10 mouse cellular contexts compared by ENCODE assay signal in genomic region chr11:3982275-3983209, GRCm38 (mm10). TPM values are rescaled to one million over a fixed set of nuclear protein-coding genes. Genes with fewer than 3 reads are reported as not detected.
DNase-seq lines count a peak whose midpoint lies in the region; ATAC-seq and TF ChIP-seq lines count a peak whose summit lies in the region.
"Had no signal": no experiment of that assay in that cellular context is flagged by ENCODE, and none has a peak within 500 bp of the region (broad histone marks: within the 10 kb centered on the region; RNA-seq: fewer than 3 reads in every experiment).

No protein-coding gene starts in this region.

- 75% methylated on average over 7 of the region's 7 CpGs for WGBS in forebrain, embryonic 14.5 days
- 75% methylated on average over 7 of the region's 7 CpGs for WGBS in forebrain, embryonic 12.5 days
- 54% methylated on average over 7 of the region's 7 CpGs for WGBS in intestine, embryonic 15.5 days
- 53% methylated on average over 7 of the region's 7 CpGs for WGBS in liver, postnatal 0 days (ENCODE audit: insufficient replicate concordance)

- no peak for DNase-seq in forebrain, embryonic 14.5 days (ENCODE audit: low spot score)
- DNase-seq in Muller cell, postnatal 12 days (ENCODE audit: inconsistent ontology term): peak; percentile 53
- no peak for DNase-seq in liver, postnatal 0 days
- no peak for DNase-seq in layer of hippocampus, postnatal 36 days
- no peak for DNase-seq in gastrocnemius, postnatal 10 days
- DNase-seq in heart, postnatal 10 days: no peak

- no peak overlapping the region for H3K9ac ChIP-seq in forebrain, embryonic 14.5 days (ENCODE audit: low read length)
- no peak overlapping the region for H3K9ac ChIP-seq in forebrain, embryonic 12.5 days
- H3K9ac ChIP-seq in intestine, embryonic 15.5 days: 0 out of 2 replicates have a peak overlapping the region, but pooled peaks have one; percentile 20
- no peak overlapping the region; the same call in 1 of the 2 replicates for H3K9ac ChIP-seq in liver, postnatal 0 days (replicated peaks)
- H3K9ac ChIP-seq: liver, embryonic 14.5 days had no signal

- 0 out of 2 replicates have a peak, but pooled peaks cover 3% of the 10 kb centered on the region for H3K27me3 ChIP-seq in forebrain, embryonic 14.5 days (replicated peaks; ENCODE audit: control insufficient read depth, insufficient read depth, low read length)
- H3K27me3 ChIP-seq in forebrain, embryonic 12.5 days: peaks cover 30% of the 10 kb centered on the region
- H3K27me3 ChIP-seq in intestine, embryonic 15.5 days (replicated peaks): peaks cover 13% of the 10 kb centered on the region
- H3K27me3 ChIP-seq in liver, postnatal 0 days (ENCODE audit: insufficient read depth, low read length): peaks cover 10% of the 10 kb centered on the region

- no peak for TF ChIP-seq EP300 in liver, postnatal 0 days (IDR thresholded peaks at IDR 0.05; ENCODE audit: low read depth)

- no peak for ATAC-seq in forebrain, embryonic 14.5 days
- no peak for ATAC-seq in forebrain, embryonic 12.5 days (ENCODE audit: low FRiP score)
- peak; percentile 79 for ATAC-seq in intestine, embryonic 15.5 days
- ATAC-seq in liver, postnatal 0 days: no peak

- no peak overlapping the region for H3K4me3 ChIP-seq in forebrain, embryonic 14.5 days (ENCODE audit: low read depth, low read length)
- H3K4me3 ChIP-seq in forebrain, embryonic 12.5 days (replicated peaks): no peak overlapping the region
- H3K4me3 ChIP-seq in intestine, embryonic 15.5 days (replicated peaks): peak overlapping the region; percentile 49
- H3K4me3 ChIP-seq in liver, postnatal 0 days (ENCODE audit: low read depth, low read length): no peak overlapping the region

- H3K36me3 ChIP-seq in forebrain, embryonic 14.5 days (ENCODE audit: control insufficient read depth, insufficient read depth, low read length): peaks cover 40% of the 10 kb centered on the region
- peaks cover 41% of the 10 kb centered on the region for H3K36me3 ChIP-seq in forebrain, embryonic 12.5 days (replicated peaks)
- H3K36me3 ChIP-seq in intestine, embryonic 15.5 days: peaks cover 20% of the 10 kb centered on the region
- peaks cover 24% of the 10 kb centered on the region for H3K36me3 ChIP-seq in liver, postnatal 0 days (replicated peaks; ENCODE audit: insufficient read depth, low read length)

- H3K27ac ChIP-seq in forebrain, embryonic 14.5 days (ENCODE audit: low read depth, low read length): no peak overlapping the region
- no peak overlapping the region for H3K27ac ChIP-seq in forebrain, embryonic 12.5 days
- peak overlapping the region; percentile 87 for H3K27ac ChIP-seq in intestine, embryonic 15.5 days
- peak overlapping the region; percentile 80; the same call in 1 of the 2 replicates for H3K27ac ChIP-seq in liver, postnatal 0 days (ENCODE audit: low read depth)
- H3K27ac ChIP-seq: liver, embryonic 14.5 days had no signal

- no peaks in the 10 kb centered on the region; the same call in none of the 2 replicates for H3K4me1 ChIP-seq in forebrain, embryonic 14.5 days (ENCODE audit: control insufficient read depth, insufficient read depth, low read length)
- H3K4me1 ChIP-seq in forebrain, embryonic 12.5 days: peaks cover 15% of the 10 kb centered on the region
- no peaks in the 10 kb centered on the region; the same call in 1 of the 2 replicates for H3K4me1 ChIP-seq in intestine, embryonic 15.5 days (replicated peaks)
- peaks cover 12% of the 10 kb centered on the region; the same call in 1 of the 2 replicates for H3K4me1 ChIP-seq in liver, postnatal 0 days (ENCODE audit: insufficient read depth)

- no peak for TF ChIP-seq CTCF in liver, postnatal 0 days (IDR thresholded peaks at IDR 0.05; ENCODE audit: low read depth)

- H3K9me3 ChIP-seq in forebrain, embryonic 14.5 days (replicated peaks; ENCODE audit: control insufficient read depth, low read length): no peaks in the 10 kb centered on the region
- H3K9me3 ChIP-seq in forebrain, embryonic 12.5 days: no peaks in the 10 kb centered on the region
- H3K9me3 ChIP-seq in intestine, embryonic 15.5 days: no peaks in the 10 kb centered on the region
- H3K9me3 ChIP-seq in liver, postnatal 0 days (ENCODE audit: low read length): no peaks in the 10 kb centered on the region

- H3K4me2 ChIP-seq in forebrain, embryonic 14.5 days (ENCODE audit: low read length): peak overlapping the region; percentile 60
- no peak overlapping the region for H3K4me2 ChIP-seq in forebrain, embryonic 12.5 days
- H3K4me2 ChIP-seq in intestine, embryonic 15.5 days (replicated peaks): peak overlapping the region; percentile 66
- H3K4me2 ChIP-seq in liver, postnatal 0 days (ENCODE audit: low read depth, low read length): no peak overlapping the region; the same call in 1 of the 2 replicates

- intact Hi-C loops in heart, postnatal 10 days (cut with DNase I): no loop called here

RNA-seq across cellular contexts. Expression of gene Gal3st1, which starts 0.9 kb away (rescaled TPM):
- polyA plus RNA-seq in forebrain, embryonic 14.5 days (2014; fragmentation: Nextera tagmentation; extraction: Ambion mirVana): 1.6 and 2.0 TPM in 2 replicates
- polyA plus RNA-seq in forebrain, embryonic 12.5 days (2016; fragmentation: Nextera tagmentation; extraction: Ambion mirVana): 0.95 and 1.3 TPM in 2 replicates
- polyA plus RNA-seq in intestine, embryonic 15.5 days (2015; fragmentation: Nextera tagmentation; extraction: Ambion mirVana): 26.0 and 27.0 TPM in 2 replicates
- polyA plus RNA-seq in liver, postnatal 0 days (2015; fragmentation: Nextera tagmentation; extraction: Ambion mirVana): 7.5 and 8.5 TPM in 2 replicates
- total RNA-seq in layer of hippocampus, postnatal 36 days (2021): 10 to 100 TPM; 12.5 to 14.2 TPM
- total RNA-seq in gastrocnemius, postnatal 10 days (2021): 1 to 10 TPM; 2.4 to 4.2 TPM
- total RNA-seq in heart, postnatal 10 days (2021): under 1 TPM; 0.12 to 0.36 TPM

RNA-seq across cellular contexts. Expression of gene 4930556J24Rik, which starts 6.0 kb away (rescaled TPM):
- polyA plus RNA-seq in forebrain, embryonic 14.5 days (2014; fragmentation: Nextera tagmentation; extraction: Ambion mirVana): not detected in 2 replicates
- 0.27 and 0.46 TPM in 2 replicates for polyA plus RNA-seq in forebrain, embryonic 12.5 days (2016; fragmentation: Nextera tagmentation; extraction: Ambion mirVana)
- polyA plus RNA-seq in intestine, embryonic 15.5 days (2015; fragmentation: Nextera tagmentation; extraction: Ambion mirVana): not detected in 2 replicates
- not detected in 2 replicates for polyA plus RNA-seq in liver, postnatal 0 days (2015; fragmentation: Nextera tagmentation; extraction: Ambion mirVana)
- total RNA-seq in layer of hippocampus, postnatal 36 days (2021): under 1 TPM in 1 of 2 experiments, not detected in 1; 0.43 TPM
- not detected for total RNA-seq in gastrocnemius, postnatal 10 days (2021)
- not detected for total RNA-seq in heart, postnatal 10 days (2021)
- polyA plus RNA-seq: liver, embryonic 14.5 days had no signal

RNA-seq across cellular contexts. Expression of gene Pes1, which starts 18.8 kb away (rescaled TPM):
- 55.2 and 61.5 TPM in 2 replicates for polyA plus RNA-seq in forebrain, embryonic 14.5 days (2014; fragmentation: Nextera tagmentation; extraction: Ambion mirVana)
- 81.2 and 92.8 TPM in 2 replicates for polyA plus RNA-seq in forebrain, embryonic 12.5 days (2016; fragmentation: Nextera tagmentation; extraction: Ambion mirVana)
- 81.3 and 84.1 TPM in 2 replicates for polyA plus RNA-seq in intestine, embryonic 15.5 days (2015; fragmentation: Nextera tagmentation; extraction: Ambion mirVana)
- 24.3 and 26.5 TPM in 2 replicates for polyA plus RNA-seq in liver, postnatal 0 days (2015; fragmentation: Nextera tagmentation; extraction: Ambion mirVana)
- total RNA-seq in layer of hippocampus, postnatal 36 days (2021): 10 to 100 TPM; 33.0 to 35.3 TPM
- 10 to 100 TPM; 42.0 to 44.9 TPM for total RNA-seq in gastrocnemius, postnatal 10 days (2021)
- 10 to 100 TPM; 31.8 to 34.0 TPM for total RNA-seq in heart, postnatal 10 days (2021)

RNA-seq across cellular contexts. Expression of gene Sec14l4, which starts 48.7 kb away (rescaled TPM):
- not detected in 2 replicates for polyA plus RNA-seq in forebrain, embryonic 14.5 days (2014; fragmentation: Nextera tagmentation; extraction: Ambion mirVana)
- polyA plus RNA-seq in forebrain, embryonic 12.5 days (2016; fragmentation: Nextera tagmentation; extraction: Ambion mirVana): 0.42 TPM in 1 of 2 replicates, not detected in the other
- polyA plus RNA-seq in intestine, embryonic 15.5 days (2015; fragmentation: Nextera tagmentation; extraction: Ambion mirVana): 0.52 and 0.63 TPM in 2 replicates
- 10.9 and 12.1 TPM in 2 replicates for polyA plus RNA-seq in liver, postnatal 0 days (2015; fragmentation: Nextera tagmentation; extraction: Ambion mirVana)
- total RNA-seq in layer of hippocampus, postnatal 36 days (2021): under 1 TPM; 0.13 to 0.40 TPM
- total RNA-seq in gastrocnemius, postnatal 10 days (2021): under 1 TPM in 1 of 2 experiments, not detected in 1; 0.11 TPM
- total RNA-seq in heart, postnatal 10 days (2021): under 1 TPM in 1 of 2 experiments, not detected in 1; 0.34 TPM
- polyA plus RNA-seq: forebrain, embryonic 16.5 days had no signal

RNA-seq across cellular contexts. Expression of gene Tcn2, which starts 50.6 kb away (rescaled TPM):
- 19.7 TPM in 2 replicates for polyA plus RNA-seq in forebrain, embryonic 14.5 days (2014; fragmentation: Nextera tagmentation; extraction: Ambion mirVana)
- polyA plus RNA-seq in forebrain, embryonic 12.5 days (2016; fragmentation: Nextera tagmentation; extraction: Ambion mirVana): 17.0 and 19.1 TPM in 2 replicates
- polyA plus RNA-seq in intestine, embryonic 15.5 days (2015; fragmentation: Nextera tagmentation; extraction: Ambion mirVana): 57.5 and 63.7 TPM in 2 replicates
- polyA plus RNA-seq in liver, postnatal 0 days (2015; fragmentation: Nextera tagmentation; extraction: Ambion mirVana): 55.5 and 61.3 TPM in 2 replicates
- total RNA-seq in layer of hippocampus, postnatal 36 days (2021): 10 to 100 TPM; 14.5 to 18.3 TPM
- 10 to 100 TPM; 17.4 to 22.2 TPM for total RNA-seq in gastrocnemius, postnatal 10 days (2021)
- 10 to 100 TPM; 50.3 to 50.9 TPM for total RNA-seq in heart, postnatal 10 days (2021)

Comparison
In these comparisons a context has a peak if more than half of its experiments do, and no peak if none do; other contexts are left out.
1. H3K4me2 ChIP-seq: peak in forebrain, embryonic 14.5 days (single experiment) and intestine, embryonic 15.5 days (single experiment); none in forebrain, embryonic 12.5 days (single experiment) and liver, postnatal 0 days (single experiment).
2. H3K27ac ChIP-seq: peak in intestine, embryonic 15.5 days (single experiment) and liver, postnatal 0 days (single experiment); none in forebrain, embryonic 14.5 days (single experiment) and forebrain, embryonic 12.5 days (single experiment).